Mouse (Mus musculus) forebrain, embryonic 11.5 days (tissue): ENCODE data around the gene Syvn1. TPM values are rescaled to one million over a fixed set of nuclear protein-coding genes. Genes with fewer than 3 reads are reported as not detected.

ENCODE experiments used
- ATAC-seq: fragments of 200-750 bp; cut with Nextera tagmentation; replicated peaks from 2 replicates; pipeline ENCODE4 v1.8.0; 2017; ENCODE audit warnings: moderate TSS enrichment; ENCODE audit not compliant: low FRiP score
- DNase-seq: peaks from one replicate; pipeline ENCODE4 v3.0.0-alpha.2; 2017; ENCODE audit warnings: low spot score
- H3K27ac ChIP-seq: fragments of 300-500 bp; sonication (generic); 2 replicates; pipeline ENCODE4 v1.5.1; 2014; ENCODE audit warnings: low read depth, low read length
- H3K27me3 ChIP-seq: fragments of 300-500 bp; sonication (generic); 2 replicates; pipeline ENCODE4 v1.6.1; 2014; ENCODE audit warnings: mild to moderate bottlenecking, low read length, mixed read lengths; ENCODE audit not compliant: control insufficient read depth, insufficient read depth
- H3K36me3 ChIP-seq: fragments of 300-500 bp; sonication (generic); 2 replicates; pipeline ENCODE4 v1.6.1; 2014; ENCODE audit warnings: mild to moderate bottlenecking, low read length, moderate library complexity, mixed read lengths; ENCODE audit not compliant: control insufficient read depth, insufficient read depth
- H3K4me1 ChIP-seq: fragments of 300-500 bp; sonication (generic); replicated peaks from 2 replicates; pipeline ENCODE4 v1.6.1; 2014; ENCODE audit warnings: low read length, mixed read lengths; ENCODE audit not compliant: control insufficient read depth, insufficient read depth
- H3K4me2 ChIP-seq: fragments of 300-500 bp; sonication (generic); 2 replicates; pipeline ENCODE4 v1.6.1; 2014; ENCODE audit warnings: low read depth, mild to moderate bottlenecking, low read length, moderate library complexity, mixed read lengths; ENCODE audit not compliant: severe bottlenecking
- H3K4me3 ChIP-seq: fragments of 300-500 bp; sonication (generic); 2 replicates; pipeline ENCODE4 v1.5.1; 2014; ENCODE audit warnings: low read depth, low read length
- H3K9ac ChIP-seq: fragments of 300-500 bp; sonication (generic); 2 replicates; pipeline ENCODE4 v1.6.1; 2014; ENCODE audit warnings: low read length
- H3K9me3 ChIP-seq: fragments of 300-500 bp; sonication (generic); 2 replicates; pipeline ENCODE4 v1.6.1; 2016; ENCODE audit warnings: low read length, mixed read lengths; ENCODE audit not compliant: control insufficient read depth
- WGBS: fragments of 180-500 bp; shearing (Covaris S2); extraction: QIAGEN DNeasy Blood & Tissue Kit; methylation state at CpG from one replicate; pipeline ENCODE4 v1.1.7; 2014; 5-methylcytosine and 5-hydroxymethylcytosine counted together
- polyA plus RNA-seq: library from polyadenylated mRNA; unstranded; fragments of >200 nt; fragmentation: Nextera tagmentation; extraction: Ambion mirVana; gene quantifications from 2 replicates; pipeline ENCODE4 v1.2.1, GENCODE M21; 2014

Syvn1 gene
- polyA plus RNA-seq, 1 experiment from 2014 or later: 35.8 TPM

- WGBS: 3% methylated on average over 44 of the region's 44 CpGs
- H3K36me3 ChIP-seq: peaks cover 18% of the 10 kb centered on the region
These were observed 950 bp downstream of the Syvn1 start for GRCm38 (mm10) chr19:6047154-6047898.

GRCm38 (mm10) chr19:6047899-6048166, 1.5 kb downstream of the Syvn1 start:
- Histone ChIP-seq H3K27ac (no peak overlapping the region), H3K9me3 (no peaks in the 10 kb centered on the region), H3K9ac (peak overlapping the region; percentile 96), H3K4me1 (peaks cover 12% of the 10 kb centered on the region), H3K27me3 (no peaks in the 10 kb centered on the region), H3K36me3 (peaks cover 21% of the 10 kb centered on the region), H3K4me2 (peak overlapping the region; percentile 95), H3K4me3 (peak overlapping the region; percentile 88)
- 89% methylated on average over 8 of the region's 8 CpGs for WGBS
- no peak for DNase-seq
- no peak for ATAC-seq

More at GRCm38 (mm10) chr19:6047154-6047898, 950 bp downstream of the Syvn1 start:
- H3K9me3 ChIP-seq: no peaks in the 10 kb centered on the region
- peak; percentile 10 for ATAC-seq
- peak overlapping the region; percentile 96 for H3K9ac ChIP-seq
- no peaks in the 10 kb centered on the region for H3K27me3 ChIP-seq
- peaks cover 12% of the 10 kb centered on the region for H3K4me1 ChIP-seq
- peak overlapping the region; percentile 98 for H3K27ac ChIP-seq
- H3K4me2 ChIP-seq: peak overlapping the region; percentile 95
- DNase-seq: no peak
- peak overlapping the region; percentile 88 for H3K4me3 ChIP-seq

GRCm38 (mm10) chr19:6048681-6049410, 2.5 kb downstream of the Syvn1 start:
- Histone ChIP-seq H3K27ac (no peak overlapping the region), H3K36me3 (peaks cover 28% of the 10 kb centered on the region), H3K27me3 (no peaks in the 10 kb centered on the region), H3K4me2 (no peak overlapping the region), H3K9ac (no peak overlapping the region; the same call in 1 of the 2 replicates), H3K9me3 (no peaks in the 10 kb centered on the region), H3K4me1 (peaks cover 12% of the 10 kb centered on the region), H3K4me3 (no peak overlapping the region)
- no peak for DNase-seq
- no peak for ATAC-seq
- 85% methylated on average over 11 of the region's 11 CpGs for WGBS

GRCm38 (mm10) chr19:6052516-6052915, 6.1 kb downstream of the Syvn1 start:
- Histone ChIP-seq H3K27me3 (no peaks in the 10 kb centered on the region), H3K4me2 (no peak overlapping the region), H3K4me1 (peaks cover 12% of the 10 kb centered on the region), H3K4me3 (no peak overlapping the region), H3K9ac (no peak overlapping the region), H3K27ac (no peak overlapping the region), H3K9me3 (no peaks in the 10 kb centered on the region), H3K36me3 (peaks cover 34% of the 10 kb centered on the region)
- no peak for ATAC-seq
- 84% methylated on average over 7 of the region's 7 CpGs for WGBS
- DNase-seq: peak; percentile 43

GRCm38 (mm10) chr19:6054296-6054695, 7.9 kb downstream of the Syvn1 start:
- no peak overlapping the region for H3K9ac ChIP-seq
- H3K36me3 ChIP-seq: peaks cover 35% of the 10 kb centered on the region
- no peaks in the 10 kb centered on the region for H3K27me3 ChIP-seq
- H3K4me2 ChIP-seq: no peak overlapping the region
- ATAC-seq: no peak
- WGBS: 88% methylated on average over 5 of the region's 5 CpGs
- no peak for DNase-seq
- no peak overlapping the region for H3K4me3 ChIP-seq
- H3K27ac ChIP-seq: no peak overlapping the region
- peaks cover 12% of the 10 kb centered on the region for H3K4me1 ChIP-seq
- no peaks in the 10 kb centered on the region for H3K9me3 ChIP-seq

GRCm38 (mm10) chr19:6056696-6057095, 10.3 kb downstream of the Syvn1 start:
- Histone ChIP-seq H3K4me1 (peaks cover 14% of the 10 kb centered on the region), H3K9ac (peak overlapping the region; percentile 90), H3K27me3 (no peaks in the 10 kb centered on the region), H3K27ac (no peak overlapping the region), H3K9me3 (no peaks in the 10 kb centered on the region), H3K4me2 (peak overlapping the region; percentile 81), H3K4me3 (peak overlapping the region; percentile 82), H3K36me3 (peaks cover 20% of the 10 kb centered on the region; the same call in 1 of the 2 replicates)
- WGBS: 57% methylated on average over 4 of the region's 4 CpGs
- DNase-seq (no peak), ATAC-seq (no peak)

GRCm38 (mm10) chr19:6057313-6058096, 11.1 kb downstream of the Syvn1 start, which contains the start of the genes Mrpl49 and Fau:
Gene Mrpl49 (minus strand): TSS chr19:6057785.
Gene Fau (plus strand): TSS chr19:6057844.
- peak; percentile 90 for ATAC-seq
- Histone ChIP-seq H3K36me3 (peaks cover 19% of the 10 kb centered on the region; the same call in 1 of the 2 replicates), H3K27me3 (no peaks in the 10 kb centered on the region), H3K4me3 (peak within 1 kb of the TSS; percentile 82), H3K27ac (peak within 1 kb of the TSS; percentile 48), H3K9me3 (no peaks in the 10 kb centered on the region), H3K9ac (peak within 1 kb of the TSS; percentile 90), H3K4me1 (peaks cover 21% of the 10 kb centered on the region), H3K4me2 (peak within 1 kb of the TSS; percentile 81)
- peak; percentile 100 for DNase-seq
- WGBS: under 1% methylated on average over 63 of the region's 63 CpGs

- peaks cover 24% of the 10 kb centered on the region for H3K4me1 ChIP-seq
- H3K4me2 ChIP-seq: peak overlapping the region; percentile 81
- peak overlapping the region; percentile 90 for H3K9ac ChIP-seq
- H3K9me3 ChIP-seq: no peaks in the 10 kb centered on the region
- no peak overlapping the region for H3K27ac ChIP-seq
- H3K27me3 ChIP-seq: no peaks in the 10 kb centered on the region
- 44% methylated on average over 5 of the region's 5 CpGs for WGBS
- no peak for DNase-seq
- H3K36me3 ChIP-seq: peaks cover 11% of the 10 kb centered on the region; the same call in 1 of the 2 replicates
- ATAC-seq: no peak
- H3K4me3 ChIP-seq: peak overlapping the region; percentile 82
These were observed 12.1 kb downstream of the Syvn1 start for GRCm38 (mm10) chr19:6058513-6058912.
